In the genomic region with DNA sequence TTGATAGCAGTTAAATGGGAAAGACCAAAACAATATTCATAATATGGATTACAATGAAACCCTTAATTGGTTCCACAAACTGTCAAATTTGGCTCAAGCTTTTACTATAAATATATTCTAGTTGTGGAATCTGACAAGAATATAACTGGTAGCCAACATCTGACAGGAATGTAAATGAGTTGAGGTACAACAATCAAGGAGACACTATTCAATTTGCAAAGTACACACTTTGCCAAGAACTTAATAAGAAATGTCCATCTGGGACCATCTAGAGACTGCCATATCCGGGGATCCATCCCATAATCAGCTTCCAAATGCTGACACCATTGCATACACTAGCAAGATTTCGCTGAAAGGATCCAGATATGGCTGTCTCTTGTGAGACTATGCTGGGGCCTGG, we compare ENCODE assay signal across 28 mouse cellular contexts.
"Had no signal": no experiment of that assay in that cellular context is flagged by ENCODE, and none has a peak within 500 bp of the region (broad histone marks: within the 10 kb centered on the region; RNA-seq: fewer than 3 reads in every experiment).

No protein-coding gene starts in this region.

- H3K4me3 ChIP-seq: heart, embryonic 10.5 days; heart, embryonic 12.5 days; hindbrain, embryonic 10.5 days; hindbrain, embryonic 12.5 days; intestine, embryonic 15.5 days; layer of hippocampus, adult 2 months; left cerebral cortex, adult 2 months; limb, embryonic 10.5 days; limb, embryonic 12.5 days; liver, embryonic 13.5 days; liver, embryonic 15.5 days had no signal

- H3K9me3 ChIP-seq: heart, embryonic 10.5 days; heart, embryonic 12.5 days; hindbrain, embryonic 10.5 days; hindbrain, embryonic 12.5 days; intestine, embryonic 15.5 days; limb, embryonic 10.5 days; limb, embryonic 12.5 days; liver, embryonic 13.5 days; liver, embryonic 15.5 days had no signal

- H3K4me1 ChIP-seq: heart, embryonic 10.5 days; heart, embryonic 12.5 days; hindbrain, embryonic 10.5 days; hindbrain, embryonic 12.5 days; intestine, embryonic 15.5 days; limb, embryonic 10.5 days; limb, embryonic 12.5 days; liver, embryonic 13.5 days; liver, embryonic 15.5 days had no signal

- H3K27ac ChIP-seq: heart, embryonic 10.5 days; hindbrain, embryonic 10.5 days; hindbrain, embryonic 12.5 days; hindbrain, embryonic 14.5 days; intestine, embryonic 15.5 days; layer of hippocampus, adult 2 months; left cerebral cortex, adult 2 months; limb, embryonic 10.5 days; limb, embryonic 12.5 days; liver, embryonic 13.5 days; liver, embryonic 15.5 days had no signal

- DNase-seq: gastrocnemius, postnatal 10 days; gastrocnemius, postnatal 25 days; heart, adult 18-20 months; heart, postnatal 10 days; heart, postnatal 4 days; kidney, adult 18-20 months; kidney, adult 8-10 months; kidney, postnatal 10 days; kidney, postnatal 25 days; kidney, postnatal 4 days; liver; liver, embryonic 13.5 days; liver, postnatal 0 days had no signal

- ATAC-seq: hindbrain, embryonic 16.5 days; inflammation-experienced regulatory T-cells, adult 6 months; intestine, embryonic 15.5 days; intestine, postnatal 0 days; liver, postnatal 0 days had no signal

- H3K9ac ChIP-seq: heart, embryonic 12.5 days; hindbrain, embryonic 12.5 days; hindbrain, embryonic 14.5 days; intestine, embryonic 15.5 days; limb, embryonic 12.5 days; liver, embryonic 13.5 days; liver, embryonic 15.5 days; liver, postnatal 0 days had no signal

- H3K36me3 ChIP-seq: heart, embryonic 10.5 days; heart, embryonic 12.5 days; hindbrain, embryonic 10.5 days; hindbrain, embryonic 12.5 days; intestine, embryonic 15.5 days; limb, embryonic 10.5 days; limb, embryonic 12.5 days; liver, embryonic 13.5 days; liver, embryonic 15.5 days had no signal

- H3K4me2 ChIP-seq: heart, embryonic 12.5 days; hindbrain, embryonic 12.5 days; hindbrain, embryonic 14.5 days; intestine, embryonic 15.5 days; limb, embryonic 12.5 days; liver, embryonic 11.5 days; liver, embryonic 13.5 days; liver, embryonic 15.5 days had no signal

- H3K27me3 ChIP-seq: heart, embryonic 12.5 days; hindbrain, embryonic 12.5 days; intestine, embryonic 15.5 days; limb, embryonic 12.5 days; liver, embryonic 13.5 days; liver, embryonic 15.5 days had no signal
